Mouse (Mus musculus): Measurements from ENCODE around the gene Meis2. TPM values are rescaled to one million over a fixed set of nuclear protein-coding genes. Genes with fewer than 3 reads are reported as not detected.

The Meis2 gene
- total and polyA plus RNA-seq, 2 experiments from 2014 or later = 105 to 132 TPM

- DNase-seq (ENCODE audit: low spot score) (no peak), ATAC-seq (no peak)
- no peak for TF ChIP-seq CTCF (IDR thresholded peaks at IDR 0.05; ENCODE audit: low read depth)
- no peak overlapping the region for H3K9ac ChIP-seq (replicated peaks; ENCODE audit: low read length)
- H3K4me1 ChIP-seq (ENCODE audit: insufficient read depth, low read length) = peaks cover 3% of the 10 kb centered on the region; the same call in 1 of the 2 replicates
- no peak overlapping the region for H3K27ac ChIP-seq
- no peaks in the 10 kb centered on the region for H3K9me3 ChIP-seq (ENCODE audit: low read length)
- H3K36me3 ChIP-seq (ENCODE audit: insufficient read depth, low read length) = no peaks in the 10 kb centered on the region
- no peaks in the 10 kb centered on the region for H3K27me3 ChIP-seq (ENCODE audit: insufficient read depth, low read length)
- H3K4me3 ChIP-seq (ENCODE audit: low read length) = peak overlapping the region; percentile 3; the same call in 1 of the 2 replicates
- 35% methylated on average over 12 of the region's 12 CpGs for WGBS
- H3K4me2 ChIP-seq (ENCODE audit: low read depth, low read length) = peak overlapping the region; percentile 17; the same call in 1 of the 2 replicates
Observed at GRCm38 (mm10) chr2:116042934-116043698, 22.5 kb downstream of the Meis2 start.

- peaks cover 3% of the 10 kb centered on the region; the same call in 1 of the 2 replicates for H3K4me1 ChIP-seq (ENCODE audit: insufficient read depth, low read length)
- no peak overlapping the region for H3K4me3 ChIP-seq (ENCODE audit: low read length)
- no peaks in the 10 kb centered on the region for H3K27me3 ChIP-seq (ENCODE audit: insufficient read depth, low read length)
- no peak overlapping the region for H3K27ac ChIP-seq
- ATAC-seq (no peak), DNase-seq (ENCODE audit: low spot score) (no peak)
- 58% methylated on average over 9 of the region's 9 CpGs for WGBS
- H3K9me3 ChIP-seq (ENCODE audit: low read length) = no peaks in the 10 kb centered on the region
- no peaks in the 10 kb centered on the region for H3K36me3 ChIP-seq (ENCODE audit: insufficient read depth, low read length)
- no peak overlapping the region for H3K9ac ChIP-seq (replicated peaks; ENCODE audit: low read length)
- no peak overlapping the region for H3K4me2 ChIP-seq (ENCODE audit: low read depth, low read length)
- no peak for TF ChIP-seq CTCF (IDR thresholded peaks at IDR 0.05; ENCODE audit: low read depth)
Observed at GRCm38 (mm10) chr2:116042447-116042846, 23.2 kb downstream of the Meis2 start.

DNA sequence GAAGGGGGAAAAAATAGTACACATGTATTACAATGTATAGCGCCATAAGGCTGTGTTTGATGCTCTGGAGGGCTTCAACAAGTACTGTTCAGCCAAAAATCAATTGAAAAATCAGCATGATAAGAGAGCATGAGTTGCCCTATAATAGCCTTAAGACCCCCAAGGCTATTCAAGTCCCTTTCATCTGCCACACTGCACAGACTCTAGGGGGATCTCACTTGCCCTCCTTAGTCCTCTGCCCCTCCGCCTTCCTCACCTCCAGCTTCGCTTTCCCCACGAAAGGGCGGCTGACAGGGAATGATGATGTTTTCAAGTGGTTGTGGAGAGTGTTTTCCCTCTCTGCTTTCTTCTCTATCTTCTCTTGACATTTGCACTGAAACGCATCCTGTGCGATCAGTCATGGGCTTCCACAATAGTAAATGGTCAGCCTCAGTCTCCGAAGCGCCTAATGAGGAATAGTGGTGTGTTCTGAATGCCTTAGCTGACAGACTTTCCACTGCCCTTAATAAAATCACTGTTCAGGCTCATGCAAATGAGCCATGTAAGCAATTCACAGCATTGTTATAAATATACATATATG lies 23.9 kb downstream of the Meis2 start:
- H3K27me3 ChIP-seq (ENCODE audit: insufficient read depth, low read length) = no peaks in the 10 kb centered on the region
- no peaks in the 10 kb centered on the region for H3K36me3 ChIP-seq (ENCODE audit: insufficient read depth, low read length)
- H3K4me1 ChIP-seq (ENCODE audit: insufficient read depth, low read length) = peaks cover 3% of the 10 kb centered on the region; the same call in 1 of the 2 replicates
- no peak overlapping the region for H3K27ac ChIP-seq
- H3K4me2 ChIP-seq (ENCODE audit: low read depth, low read length) = no peak overlapping the region
- TF ChIP-seq CTCF (IDR thresholded peaks at IDR 0.05; ENCODE audit: low read depth) = no peak
- ATAC-seq (peak; percentile 39; the same call in 1 of the 2 replicates), DNase-seq (ENCODE audit: low spot score) (no peak)
- no peaks in the 10 kb centered on the region for H3K9me3 ChIP-seq (ENCODE audit: low read length)
- no peak overlapping the region for H3K4me3 ChIP-seq (ENCODE audit: low read length)
- 62% methylated on average over 9 of the region's 9 CpGs for WGBS
- H3K9ac ChIP-seq (replicated peaks; ENCODE audit: low read length) = no peak overlapping the region

DNA sequence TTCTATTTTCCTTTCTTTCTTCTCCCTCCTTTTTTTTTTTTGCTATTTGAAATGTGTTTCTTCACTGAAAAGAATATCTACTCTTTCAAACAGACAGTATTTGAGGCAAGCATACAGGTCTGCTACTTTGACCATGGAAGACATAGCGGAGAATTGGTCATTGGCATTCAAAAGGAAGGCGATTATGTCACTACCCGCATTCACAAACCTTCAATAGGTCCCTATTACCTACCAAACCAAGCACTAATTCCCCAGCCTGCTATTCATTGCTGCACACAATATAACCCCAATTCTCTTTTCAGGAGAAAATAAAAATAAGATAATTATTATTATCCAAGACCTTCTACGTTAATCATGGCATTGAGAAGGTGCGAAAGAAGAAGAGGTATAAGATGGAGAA lies 30.3 kb downstream of the Meis2 start:
- no peak overlapping the region for H3K4me3 ChIP-seq (ENCODE audit: low read length)
- no peaks in the 10 kb centered on the region for H3K36me3 ChIP-seq (ENCODE audit: insufficient read depth, low read length)
- no peak for TF ChIP-seq CTCF (IDR thresholded peaks at IDR 0.05; ENCODE audit: low read depth)
- no peak overlapping the region for H3K27ac ChIP-seq
- H3K4me2 ChIP-seq (ENCODE audit: low read depth, low read length) = no peak overlapping the region
- 86% methylated on average over 5 of the region's 5 CpGs for WGBS
- no peaks in the 10 kb centered on the region for H3K4me1 ChIP-seq (ENCODE audit: insufficient read depth, low read length)
- DNase-seq (ENCODE audit: low spot score) = no peak
- H3K9me3 ChIP-seq (ENCODE audit: low read length) = no peaks in the 10 kb centered on the region
- H3K27me3 ChIP-seq (ENCODE audit: insufficient read depth, low read length) = no peaks in the 10 kb centered on the region
- ATAC-seq = no peak
- H3K9ac ChIP-seq (replicated peaks; ENCODE audit: low read length) = no peak overlapping the region

DNA sequence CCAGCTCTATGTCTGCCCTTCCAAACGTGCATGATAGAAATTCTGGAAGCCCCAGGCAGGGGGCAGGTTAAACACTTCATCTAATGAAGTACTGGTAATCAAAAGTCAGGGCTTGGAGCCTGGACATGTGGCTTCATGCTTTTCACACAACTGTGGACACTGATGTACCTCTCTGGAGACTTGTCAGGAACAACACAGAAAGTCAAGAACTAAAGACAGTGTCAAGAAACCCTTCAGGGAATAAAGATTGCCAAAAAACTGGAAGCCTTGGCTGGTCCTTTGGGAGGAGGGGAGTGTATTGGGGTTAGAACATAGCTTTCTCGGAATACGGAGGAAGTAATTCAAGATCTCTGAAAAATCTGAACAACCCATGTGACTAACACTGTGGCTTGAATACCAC lies 37.5 kb downstream of the Meis2 start:
- ATAC-seq = no peak
- Histone ChIP-seq H3K27me3 (ENCODE audit: insufficient read depth, low read length) (no peaks in the 10 kb centered on the region), H3K4me2 (ENCODE audit: low read depth, low read length) (no peak overlapping the region), H3K9ac (replicated peaks; ENCODE audit: low read length) (no peak overlapping the region), H3K27ac (no peak overlapping the region), H3K4me3 (ENCODE audit: low read length) (no peak overlapping the region), H3K9me3 (ENCODE audit: low read length) (no peaks in the 10 kb centered on the region), H3K36me3 (ENCODE audit: insufficient read depth, low read length) (no peaks in the 10 kb centered on the region), H3K4me1 (ENCODE audit: insufficient read depth, low read length) (no peaks in the 10 kb centered on the region)
- no peak for DNase-seq (ENCODE audit: low spot score)
- no peak for TF ChIP-seq CTCF (IDR thresholded peaks at IDR 0.05; ENCODE audit: low read depth)
- WGBS = 57% methylated on average over 3 of the region's 3 CpGs

DNA sequence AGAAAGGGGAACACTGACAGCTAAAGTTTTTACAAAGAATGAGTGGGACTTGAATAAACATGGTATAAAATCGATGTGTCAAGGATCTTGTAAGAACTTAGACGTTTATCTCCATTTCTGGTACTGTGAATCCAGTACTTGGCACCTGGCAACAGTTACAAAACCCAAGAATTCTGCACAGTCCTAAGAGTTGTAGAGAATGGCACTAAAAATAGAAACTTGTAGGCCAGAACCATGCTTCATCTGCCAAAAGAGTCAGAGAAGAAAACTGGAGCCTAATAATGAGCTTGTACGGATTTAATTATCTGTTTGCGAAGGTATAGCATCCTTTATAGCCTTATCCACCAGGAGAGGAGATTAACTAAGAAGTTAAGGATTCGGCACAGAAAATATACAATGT lies 42.8 kb downstream of the Meis2 start:
- no peaks in the 10 kb centered on the region for H3K9me3 ChIP-seq (ENCODE audit: low read length)
- no peak overlapping the region for H3K4me3 ChIP-seq (ENCODE audit: low read length)
- no peak overlapping the region for H3K27ac ChIP-seq
- no peaks in the 10 kb centered on the region; the same call in 1 of the 2 replicates for H3K4me1 ChIP-seq (ENCODE audit: insufficient read depth, low read length)
- no peak overlapping the region for H3K4me2 ChIP-seq (ENCODE audit: low read depth, low read length)
- no peak for DNase-seq (ENCODE audit: low spot score)
- no peak for ATAC-seq
- H3K36me3 ChIP-seq (ENCODE audit: insufficient read depth, low read length) = no peaks in the 10 kb centered on the region
- WGBS = 82% methylated on average over 5 of the region's 5 CpGs
- TF ChIP-seq CTCF (IDR thresholded peaks at IDR 0.05; ENCODE audit: low read depth) = no peak
- H3K9ac ChIP-seq (replicated peaks; ENCODE audit: low read length) = no peak overlapping the region
- H3K27me3 ChIP-seq (ENCODE audit: insufficient read depth, low read length) = no peaks in the 10 kb centered on the region

DNA sequence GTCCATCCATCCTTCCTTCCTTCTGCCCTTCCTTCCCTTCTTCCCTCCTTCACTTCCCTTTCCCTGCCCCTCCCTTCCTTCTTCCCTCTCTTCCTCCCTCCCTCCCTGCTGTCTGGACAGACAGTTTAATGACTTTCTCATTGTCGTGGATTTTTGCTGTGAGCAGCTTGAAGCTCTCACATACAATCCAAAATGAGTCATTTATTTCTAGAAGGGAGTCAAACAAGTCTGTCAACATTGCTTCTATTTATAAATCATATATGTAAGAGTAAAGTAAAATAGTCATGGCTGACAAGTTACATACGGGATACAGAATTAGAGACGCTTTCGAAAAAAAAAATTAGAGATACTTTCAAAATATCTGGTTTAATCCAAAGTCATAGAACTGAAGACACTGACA lies 43.7 kb downstream of the Meis2 start:
- Histone ChIP-seq H3K9ac (replicated peaks; ENCODE audit: low read length) (no peak overlapping the region), H3K4me1 (ENCODE audit: insufficient read depth, low read length) (no peaks in the 10 kb centered on the region; the same call in 1 of the 2 replicates), H3K9me3 (ENCODE audit: low read length) (no peaks in the 10 kb centered on the region), H3K27ac (no peak overlapping the region), H3K36me3 (ENCODE audit: insufficient read depth, low read length) (no peaks in the 10 kb centered on the region), H3K4me3 (ENCODE audit: low read length) (no peak overlapping the region), H3K27me3 (ENCODE audit: insufficient read depth, low read length) (no peaks in the 10 kb centered on the region), H3K4me2 (ENCODE audit: low read depth, low read length) (no peak overlapping the region)
- no peak for TF ChIP-seq CTCF (IDR thresholded peaks at IDR 0.05; ENCODE audit: low read depth)
- 70% methylated on average over 4 of the region's 4 CpGs for WGBS
- ATAC-seq = no peak
- DNase-seq (ENCODE audit: low spot score) = no peak
